Mouse (Mus musculus) G1E-ER4 (cell line): ENCODE data around the gene Me3. TPM values are rescaled to one million over a fixed set of nuclear protein-coding genes. Genes with fewer than 3 reads are reported as not detected.

Source experiments
- GATA1 ChIP-seq: IDR thresholded peaks from one replicate; pipeline ENCODE4 v1.8.0; 2012; ENCODE audit warnings: low read length, inconsistent platforms
- polyA plus RNA-seq: library from polyadenylated mRNA; stranded (reverse); fragments of >175 nt; gene quantifications from 2 replicates; pipeline ENCODE4 v1.2.3, GENCODE M21; 2012

Gene Me3
- not detected in 2 replicates for polyA plus RNA-seq

- TF ChIP-seq GATA1 = no peak
Measured at GRCm38 (mm10) chr7:89632342-89633251, at the start of gene Me3. Me3 (plus strand) TSS chr7:89632392.

GRCm38 (mm10) chr7:89590039-89590438 is 42.2 kb upstream of the Me3 start:
- no peak for TF ChIP-seq GATA1

GRCm38 (mm10) chr7:89590542-89591251 is 41.5 kb upstream of the Me3 start:
- TF ChIP-seq GATA1 = no peak

- no peak for TF ChIP-seq GATA1
Measured at GRCm38 (mm10) chr7:89595813-89596212, 36.4 kb upstream of the Me3 start.

- no peak for TF ChIP-seq GATA1
Measured at GRCm38 (mm10) chr7:89605589-89606536, 26.3 kb upstream of the Me3 start.

GRCm38 (mm10) chr7:89607329-89607728 is 24.9 kb upstream of the Me3 start:
- no peak for TF ChIP-seq GATA1

- TF ChIP-seq GATA1 = no peak
Measured at GRCm38 (mm10) chr7:89611236-89611635, 21.0 kb upstream of the Me3 start.

GRCm38 (mm10) chr7:89616235-89616634 is 16.0 kb upstream of the Me3 start:
- TF ChIP-seq GATA1 = no peak

GRCm38 (mm10) chr7:89623331-89623730 is 8.9 kb upstream of the Me3 start:
- no peak for TF ChIP-seq GATA1

- no peak for TF ChIP-seq GATA1
Measured at GRCm38 (mm10) chr7:89627393-89627792, 4.8 kb upstream of the Me3 start.

GRCm38 (mm10) chr7:89628006-89628405 is 4.2 kb upstream of the Me3 start:
- no peak for TF ChIP-seq GATA1

- no peak for TF ChIP-seq GATA1
Measured at GRCm38 (mm10) chr7:89629006-89629405, 3.2 kb upstream of the Me3 start.

GRCm38 (mm10) chr7:89629914-89630313 is 2.3 kb upstream of the Me3 start:
- no peak for TF ChIP-seq GATA1

- TF ChIP-seq GATA1 = no peak
Measured at GRCm38 (mm10) chr7:89630796-89631195, 1.4 kb upstream of the Me3 start.

GRCm38 (mm10) chr7:89640533-89640932 is 8.3 kb downstream of the Me3 start:
- TF ChIP-seq GATA1 = no peak
